Mouse (Mus musculus): ENCODE measurements around the gene Gm3435. TPM values are rescaled to one million over a fixed set of nuclear protein-coding genes. Genes with fewer than 3 reads are reported as not detected.
"Not testable (repeated sequence)": the region's sequence is repeated elsewhere in the genome, so short reads cannot be mapped to it uniquely, and the experiment has no call there.

Gene Gm3435
- polyA plus RNA-seq, 1 experiment from 2014 or later: 13.8 TPM

DNA sequence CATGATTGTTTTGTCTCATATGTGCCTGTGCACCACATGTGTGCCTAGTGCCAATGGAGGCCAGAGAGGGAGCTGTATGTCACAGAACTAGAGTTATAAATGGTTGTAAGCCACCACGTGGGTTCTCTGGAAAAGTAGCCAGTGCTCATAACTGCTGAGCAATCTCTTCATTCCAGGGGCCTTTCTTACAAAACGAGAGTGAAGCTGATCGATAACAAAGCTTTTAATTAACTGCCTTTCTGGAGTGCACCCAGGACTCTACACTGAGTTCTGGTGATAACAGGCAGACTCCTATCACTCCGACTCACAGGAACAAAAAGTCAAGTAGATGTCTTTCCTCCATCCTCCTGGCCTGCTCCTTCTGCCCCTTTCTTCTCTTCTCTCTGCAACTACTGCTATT, 21.4 kb downstream of the Gm3435 start:
- DNase-seq (ENCODE audit: low spot score): not testable (repeated sequence)

DNA sequence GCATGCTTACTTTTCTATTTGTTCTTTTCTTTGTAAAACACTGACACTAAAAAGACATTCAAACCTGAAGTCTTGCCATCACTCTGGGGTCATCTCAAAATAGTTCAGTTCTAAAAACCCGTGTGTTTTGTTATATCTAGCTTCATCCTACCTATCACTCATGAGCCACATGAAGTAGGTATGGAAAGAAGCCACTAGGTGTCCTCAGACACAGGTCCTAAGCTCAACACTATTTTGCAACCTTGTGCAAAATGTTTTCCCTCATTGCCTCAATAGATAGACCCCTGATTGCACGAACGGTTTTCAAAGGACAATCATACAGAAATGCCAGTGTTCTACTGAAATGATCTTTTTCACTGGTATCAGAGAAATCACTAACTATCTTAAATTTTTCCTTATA, 30.5 kb downstream of the Gm3435 start:
- DNase-seq (ENCODE audit: low spot score): not testable (repeated sequence)

DNA sequence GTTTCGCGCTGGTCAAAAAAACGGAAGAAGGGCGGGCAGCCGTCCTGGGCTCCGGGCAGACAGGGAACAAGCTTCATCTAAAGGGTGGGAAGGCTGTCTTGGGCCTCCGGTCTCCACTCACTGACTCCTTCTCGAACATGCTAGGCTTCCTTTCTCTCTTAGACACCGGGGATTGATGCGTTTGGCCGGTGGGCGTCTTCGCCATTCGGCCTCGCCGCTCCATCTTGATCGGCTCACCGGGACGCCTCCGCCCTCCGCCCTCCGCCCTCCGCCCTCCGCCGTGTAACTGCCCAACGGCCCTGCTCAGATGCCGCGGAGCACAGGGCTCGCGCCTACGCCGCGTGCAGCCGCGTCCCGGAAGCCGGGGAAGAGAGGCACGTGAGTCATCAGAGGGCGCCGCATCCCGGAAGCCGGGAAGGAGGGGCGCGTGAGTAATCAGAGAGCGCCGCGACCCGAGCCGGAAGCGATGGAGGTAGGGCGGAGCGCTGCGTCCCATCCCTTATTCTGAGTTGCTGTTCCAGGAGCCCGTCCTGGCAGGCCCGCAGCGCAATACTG, 31.3 kb downstream of the Gm3435 start, which contains the start of the genes Ermard, Tcte3 and Gm3448:
Ermard (plus strand) TSS at position 34 of the 555 bp plus-strand sequence.
Tcte3 (minus strand) TSS at position 314 of the 555 bp plus-strand sequence.
Gm3448 (minus strand) TSS at position 363 of the 555 bp plus-strand sequence.
- DNase-seq (ENCODE audit: low spot score): not testable (repeated sequence)

DNA sequence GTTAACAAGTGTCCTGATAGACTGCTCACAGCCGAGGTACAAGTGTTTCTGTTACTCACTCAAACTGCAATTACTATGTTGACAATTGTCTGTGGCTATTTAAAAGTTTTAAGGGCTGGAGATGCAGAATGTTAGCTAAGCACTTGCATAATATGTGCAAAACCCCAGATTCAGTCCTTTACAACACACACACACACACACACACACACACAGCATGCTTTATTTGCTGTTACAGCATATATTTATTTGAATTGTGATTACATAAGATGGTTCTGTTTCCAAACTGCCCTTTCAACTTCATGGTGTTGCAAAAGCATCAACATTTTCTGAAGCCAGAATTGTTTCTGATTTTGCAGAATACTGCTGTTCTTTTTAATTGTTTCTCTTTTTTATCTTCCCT, 40.4 kb downstream of the Gm3435 start:
- not testable (repeated sequence) for DNase-seq (ENCODE audit: low spot score)

DNA sequence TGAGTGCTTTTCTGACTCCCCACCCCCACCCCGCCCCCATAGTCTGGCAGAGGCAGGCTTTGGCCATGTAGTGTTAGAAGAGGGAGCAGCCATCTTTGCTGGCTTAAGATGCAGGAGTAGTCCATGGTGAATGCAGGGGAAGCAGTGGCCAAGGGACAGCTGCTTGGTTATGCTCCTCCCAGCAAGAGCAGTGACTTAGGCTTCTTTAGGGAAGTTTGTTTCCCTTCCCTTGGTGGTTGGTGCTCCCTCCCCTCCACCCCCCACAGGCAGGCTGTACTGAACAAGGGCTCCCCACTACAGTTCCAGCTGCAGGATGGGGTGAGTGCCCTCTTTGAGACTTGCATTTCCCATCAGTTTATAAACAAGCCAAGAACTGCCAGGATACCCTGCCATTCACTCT, 42.8 kb downstream of the Gm3435 start:
- DNase-seq (ENCODE audit: low spot score): not testable (repeated sequence)

DNA sequence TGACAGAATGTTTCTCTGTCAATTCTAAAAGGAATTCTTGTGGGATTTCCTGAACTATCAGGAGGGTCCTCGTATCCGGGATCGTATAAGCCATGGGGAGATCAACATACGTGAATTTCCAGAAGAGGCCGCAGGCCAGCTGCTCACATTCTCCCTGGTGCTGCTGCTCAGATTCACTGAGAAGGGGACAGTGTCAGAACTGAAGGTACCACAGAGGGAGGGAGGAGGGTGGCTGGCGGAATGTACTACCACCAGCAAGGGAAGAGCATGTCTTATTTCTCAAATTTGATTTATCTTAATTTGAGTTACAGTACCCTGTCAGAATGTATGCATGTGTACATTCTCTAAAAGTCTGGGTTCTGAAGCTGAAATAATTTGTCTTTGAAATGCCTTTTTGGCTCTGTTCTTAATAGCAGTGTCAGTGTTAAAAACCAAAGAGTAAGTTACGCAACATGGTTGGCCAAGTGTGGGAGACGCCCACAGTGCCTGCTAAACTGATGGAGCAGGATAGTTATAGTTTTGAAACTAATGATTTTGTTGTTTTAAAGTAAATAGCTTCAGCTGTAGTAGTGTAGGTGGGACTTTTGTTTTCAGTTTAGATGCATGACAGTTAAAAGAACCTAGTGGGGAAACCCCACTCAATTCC, 43.3 kb downstream of the Gm3435 start:
- not testable (repeated sequence) for DNase-seq (ENCODE audit: low spot score)

DNA sequence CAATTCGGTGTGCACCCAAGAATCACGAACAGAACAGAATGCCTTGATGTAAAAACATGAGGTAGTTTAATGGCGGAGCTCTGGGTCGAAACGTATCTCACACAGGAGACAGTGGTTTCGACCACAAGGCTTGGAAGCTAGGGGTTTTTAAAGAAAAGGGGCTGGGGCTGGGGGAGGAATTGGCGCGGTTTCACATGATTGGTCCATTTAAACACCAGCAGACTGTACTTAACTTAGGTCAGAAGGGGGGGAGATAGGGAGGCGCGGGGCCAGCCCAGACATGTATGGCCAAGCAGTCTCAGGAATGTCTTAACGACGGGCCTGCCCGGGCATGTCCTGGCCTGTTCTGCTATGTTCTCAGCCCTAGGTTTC, 43.8 kb downstream of the Gm3435 start:
- not testable (repeated sequence) for DNase-seq (ENCODE audit: low spot score)

DNA sequence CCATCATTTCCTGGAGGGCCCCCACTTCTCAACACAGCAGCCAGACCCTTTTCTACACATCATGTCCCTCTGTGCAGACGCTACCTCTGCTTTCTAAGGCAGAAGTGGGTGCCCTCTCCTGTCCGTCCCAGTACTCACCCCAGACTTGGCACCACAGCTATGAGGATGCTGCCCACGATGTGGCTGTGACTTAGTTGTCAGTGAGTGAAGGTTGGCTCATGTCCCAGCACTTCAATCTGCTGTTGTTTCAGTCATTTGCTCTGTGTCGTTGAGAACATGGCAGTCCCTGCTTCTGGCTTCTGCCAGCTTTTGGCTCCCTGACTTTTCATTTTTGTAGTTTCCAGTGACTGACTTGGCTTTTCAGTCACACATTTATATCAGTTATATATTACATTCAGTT, 45.9 kb downstream of the Gm3435 start:
- DNase-seq (ENCODE audit: low spot score): no peak

DNA sequence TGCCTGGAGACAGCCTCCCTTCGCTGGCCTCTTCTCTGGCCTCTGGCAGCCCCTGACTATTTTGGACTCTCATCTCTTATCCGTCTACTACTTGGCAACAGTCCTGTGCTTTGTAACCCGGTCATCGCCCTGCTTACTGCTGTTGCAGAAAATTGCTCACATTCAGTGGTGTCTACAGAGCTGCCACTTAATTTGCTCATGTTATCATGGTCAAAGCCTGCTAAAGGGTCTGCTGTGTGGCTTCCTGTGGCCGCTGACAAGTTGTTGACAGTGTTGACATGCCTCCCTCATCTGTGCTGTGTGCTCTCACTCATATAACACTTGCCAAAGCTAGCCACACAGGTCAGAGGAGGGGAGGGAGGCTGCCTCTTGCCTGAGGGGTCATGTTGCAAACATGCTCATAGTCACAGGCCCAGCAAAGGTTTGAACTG, 48.2 kb downstream of the Gm3435 start:
- no peak for DNase-seq (ENCODE audit: low spot score)

DNA sequence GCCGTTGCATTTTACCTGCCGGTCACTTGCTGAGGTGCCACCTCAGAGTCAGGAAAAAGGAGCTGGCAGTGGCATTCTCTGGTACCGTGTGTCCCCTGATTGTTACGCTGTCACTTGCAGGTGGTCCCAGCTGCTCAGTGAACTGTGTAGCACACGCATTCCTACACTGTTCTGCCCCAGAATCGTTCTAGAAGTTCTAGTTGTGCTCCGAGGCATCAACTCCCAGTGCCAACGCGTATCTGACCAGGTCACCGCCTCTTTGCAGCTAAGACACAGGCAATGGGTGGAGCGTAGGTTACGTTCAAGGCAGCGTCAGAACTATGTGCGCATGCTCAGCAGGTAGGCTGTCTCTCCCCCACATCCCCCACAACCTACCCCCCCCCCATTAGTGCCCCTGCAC, 49.7 kb downstream of the Gm3435 start:
- DNase-seq (ENCODE audit: low spot score): no peak

DNA sequence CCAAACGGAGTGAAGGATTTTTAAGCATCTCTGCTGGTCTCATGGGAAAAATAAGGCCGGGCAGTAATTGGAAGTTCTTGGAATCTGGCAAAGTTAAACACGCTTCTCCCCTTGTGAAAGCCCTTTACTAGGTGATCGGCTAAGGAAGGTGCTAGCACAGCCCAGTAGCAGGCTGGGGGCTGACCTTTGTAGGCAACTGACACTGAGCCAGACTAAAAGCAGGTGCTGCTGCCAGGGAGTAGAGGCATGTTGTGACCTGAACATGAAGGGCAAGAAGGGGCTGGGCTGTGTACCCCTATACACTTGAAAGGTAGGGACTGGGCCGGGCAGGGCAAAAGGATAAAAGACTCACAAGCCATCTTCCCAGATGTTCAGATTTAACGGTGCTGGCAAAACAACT, 50.4 kb downstream of the Gm3435 start:
- no peak for DNase-seq (ENCODE audit: low spot score)

DNA sequence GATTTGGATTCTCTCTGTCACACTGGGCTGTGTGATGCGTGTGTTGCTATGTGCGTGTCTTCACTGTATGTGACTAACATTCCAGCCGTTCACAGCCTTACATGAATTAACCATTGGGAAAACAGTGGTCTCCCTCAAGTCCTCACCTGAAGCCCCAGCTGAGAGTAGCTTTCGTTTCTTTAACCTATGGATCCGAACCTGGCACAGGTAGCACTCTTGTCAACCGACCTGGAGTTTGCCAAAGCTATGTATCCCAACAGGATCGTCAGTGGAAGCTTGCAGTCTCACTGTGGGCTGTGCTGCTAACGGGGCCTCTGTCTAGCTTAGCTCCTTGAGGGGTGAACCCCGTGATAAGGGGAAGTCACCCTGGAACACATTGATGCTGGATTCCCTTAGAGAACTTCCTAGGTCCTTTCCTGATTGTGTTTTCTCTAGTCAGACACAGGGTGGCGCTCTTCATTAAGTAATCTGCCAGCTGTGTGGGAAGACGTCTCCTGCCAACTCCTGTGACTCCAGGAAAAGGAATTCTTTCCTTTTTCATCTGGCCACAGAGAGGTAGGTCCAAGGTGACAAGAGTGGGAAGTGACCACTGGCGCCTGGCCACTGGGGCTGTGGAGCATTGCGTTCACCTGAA, 55.5 kb downstream of the Gm3435 start:
- peak; percentile 13 for DNase-seq (ENCODE audit: low spot score)

DNA sequence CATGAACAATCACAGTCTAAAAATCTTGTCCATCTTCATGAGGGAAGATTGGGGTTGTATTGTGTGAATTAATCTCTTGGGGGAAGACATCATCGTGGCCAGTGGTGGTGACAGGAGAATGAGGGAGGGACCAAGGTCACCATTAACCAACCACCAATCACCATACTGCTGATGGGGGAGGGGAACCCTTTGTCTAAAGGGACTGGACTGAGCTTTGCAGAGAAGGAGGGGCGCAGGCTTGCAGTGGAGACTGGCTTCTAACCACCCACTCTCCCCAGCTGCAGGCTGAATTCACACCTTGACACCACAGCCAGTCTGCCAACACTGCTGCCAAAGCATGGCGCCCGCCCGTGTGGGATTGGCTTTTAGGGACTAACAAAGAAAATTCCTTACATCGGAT, 56.1 kb downstream of the Gm3435 start:
- no peak for DNase-seq (ENCODE audit: low spot score)

DNA sequence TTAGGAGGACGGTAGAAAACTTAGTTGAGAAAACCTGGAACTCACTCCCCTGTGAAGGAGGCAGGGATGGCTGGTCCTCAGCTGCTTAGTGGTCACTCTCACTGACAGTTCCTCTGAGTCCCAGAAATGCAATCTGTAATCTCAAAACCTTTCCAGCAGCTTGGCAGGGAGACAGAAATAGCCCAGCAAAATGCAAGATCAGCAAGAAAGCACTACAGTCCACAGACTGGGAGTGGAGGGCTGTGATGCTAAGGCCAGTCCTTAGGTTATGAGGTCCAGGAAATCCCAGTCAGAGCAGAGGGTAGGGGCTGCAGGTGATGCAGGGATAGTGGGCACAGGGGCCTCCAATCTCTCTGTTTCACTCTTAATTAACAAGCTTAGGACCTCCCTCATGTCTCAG, 56.9 kb downstream of the Gm3435 start:
- DNase-seq (ENCODE audit: low spot score): no peak

DNA sequence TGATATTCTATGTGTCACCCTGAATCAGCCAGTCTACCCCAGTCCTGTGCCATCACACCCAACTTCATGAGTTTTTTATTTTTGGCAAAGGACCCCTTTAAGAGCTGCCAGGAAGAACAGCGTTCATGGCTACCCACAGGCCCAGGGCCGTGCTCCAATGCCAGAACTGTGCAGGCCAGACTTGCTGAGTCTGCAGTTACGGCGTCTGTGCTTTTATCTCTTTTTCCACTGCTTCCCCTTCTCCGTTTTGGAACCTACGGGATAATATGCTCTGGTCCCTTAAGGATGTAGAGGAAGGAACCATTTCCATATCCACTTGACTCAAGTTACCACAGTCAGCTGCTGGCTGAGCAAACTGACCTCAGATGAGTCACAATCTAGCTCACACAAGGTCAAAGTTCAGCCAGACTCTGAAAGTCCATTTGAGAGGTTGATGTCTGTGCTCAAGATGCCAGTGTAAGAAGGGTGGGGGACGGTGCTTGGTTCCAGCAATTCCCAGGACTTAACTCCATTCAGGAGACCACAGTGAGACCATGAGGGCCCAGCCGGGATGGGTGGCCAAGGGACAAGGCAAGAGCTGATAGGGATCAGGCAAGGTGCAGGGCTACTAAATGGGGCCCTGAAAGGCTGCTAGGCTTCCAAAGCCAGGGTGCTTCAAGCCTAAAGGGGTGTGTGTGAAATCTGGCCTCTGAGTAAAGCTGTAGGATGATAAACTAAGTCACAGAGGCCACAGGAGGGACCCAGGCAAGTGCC, 58.2 kb downstream of the Gm3435 start:
- DNase-seq (ENCODE audit: low spot score): no peak

DNA sequence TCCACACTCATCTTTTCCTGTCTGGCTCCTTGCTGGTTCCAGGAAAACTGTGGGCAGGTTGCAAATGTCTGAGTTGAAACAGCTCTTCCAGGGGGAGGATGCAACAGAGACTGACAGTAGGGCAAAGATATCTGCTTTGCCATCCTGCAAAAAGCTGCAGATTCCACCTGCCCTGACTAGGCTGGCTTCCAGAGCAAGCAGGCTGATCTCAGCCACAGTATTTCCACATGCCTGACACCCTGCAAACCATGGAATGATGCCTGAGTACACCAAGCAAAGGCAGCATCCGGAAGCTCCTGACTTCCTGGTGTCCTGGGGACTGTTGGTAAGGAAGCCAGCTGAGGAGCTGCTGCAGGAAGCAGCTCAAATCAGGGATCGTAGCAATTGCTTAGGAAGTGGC, 59.1 kb downstream of the Gm3435 start:
- no peak for DNase-seq (ENCODE audit: low spot score)

Other genes with a start within 250 kb of the Gm3435 start
- 16.1 and 21.3 TPM in 2 replicates for gene Wdr27, start 67.0 kb upstream of the Gm3435 start, polyA plus RNA-seq (2015; fragmentation: Nextera tagmentation; extraction: Ambion mirVana)
- 37.5 and 39.0 TPM in 2 replicates for gene 1600012H06Rik, start 67.0 kb upstream of the Gm3435 start, polyA plus RNA-seq (2015; fragmentation: Nextera tagmentation; extraction: Ambion mirVana)
- gene Phf10, start 48.9 kb upstream of the Gm3435 start, polyA plus RNA-seq (2015; fragmentation: Nextera tagmentation; extraction: Ambion mirVana): 42.1 and 43.7 TPM in 2 replicates
- 11.9 and 15.9 TPM in 2 replicates for gene 9030025P20Rik, start 31.7 kb upstream of the Gm3435 start, polyA plus RNA-seq (2015; fragmentation: Nextera tagmentation; extraction: Ambion mirVana)
- gene Gm3417, start 31.4 kb upstream of the Gm3435 start, polyA plus RNA-seq (2015; fragmentation: Nextera tagmentation; extraction: Ambion mirVana): 0.23 and 2.2 TPM in 2 replicates
- gene Ermard, start 31.0 kb downstream of the Gm3435 start, polyA plus RNA-seq (2015; fragmentation: Nextera tagmentation; extraction: Ambion mirVana): 63.6 and 89.5 TPM in 2 replicates
- 2.1 and 2.7 TPM in 2 replicates for gene Tcte3, start 31.3 kb downstream of the Gm3435 start, polyA plus RNA-seq (2015; fragmentation: Nextera tagmentation; extraction: Ambion mirVana)
- gene Gm3448, start 31.4 kb downstream of the Gm3435 start, polyA plus RNA-seq (2015; fragmentation: Nextera tagmentation; extraction: Ambion mirVana): 5.8 and 9.0 TPM in 2 replicates

All from thymus, postnatal 0 days (tissue).